Mouse (Mus musculus) kidney, embryonic 14.5 days (tissue): ENCODE results near the gene Kank3. TPM values are rescaled to one million over a fixed set of nuclear protein-coding genes. Genes with fewer than 3 reads are reported as not detected.
A peak's percentile ranks its signal among the peaks of the same experiment; 100 is the strongest.

ENCODE experiments used
- ATAC-seq: fragments of 200-750 bp; cut with Nextera tagmentation; 2 replicates; pipeline ENCODE4 v1.8.0; 2017; ENCODE audit warnings: moderate number of reproducible peaks, mild to moderate bottlenecking, moderate TSS enrichment, moderate library complexity; ENCODE audit not compliant: low FRiP score, low TSS enrichment
- H3K27ac ChIP-seq: fragments of 300-500 bp; sonication (generic); 2 replicates; pipeline ENCODE4 v1.5.1; 2014; ENCODE audit warnings: low read depth, mild to moderate bottlenecking, low read length, moderate library complexity, mixed read lengths
- H3K27me3 ChIP-seq: fragments of 300-500 bp; sonication (generic); 2 replicates; pipeline ENCODE4 v1.6.1; 2014; ENCODE audit warnings: mild to moderate bottlenecking, low read length; ENCODE audit not compliant: control insufficient read depth, insufficient read depth
- H3K36me3 ChIP-seq: fragments of 300-500 bp; sonication (generic); 2 replicates; pipeline ENCODE4 v1.6.1; 2014; ENCODE audit warnings: low read length, mixed read lengths; ENCODE audit not compliant: control insufficient read depth, insufficient read depth
- H3K4me1 ChIP-seq: fragments of 300-500 bp; sonication (generic); 2 replicates; pipeline ENCODE4 v1.6.1; 2014; ENCODE audit warnings: low read length, mixed read lengths; ENCODE audit not compliant: control insufficient read depth, insufficient read depth
- H3K4me2 ChIP-seq: fragments of 300-500 bp; sonication (generic); replicated peaks from 2 replicates; pipeline ENCODE4 v1.6.1; 2014; ENCODE audit warnings: low read depth, mild to moderate bottlenecking, low read length
- H3K4me3 ChIP-seq: fragments of 300-500 bp; sonication (generic); 2 replicates; pipeline ENCODE4 v1.5.1; 2014; ENCODE audit warnings: mild to moderate bottlenecking, low read length
- H3K9ac ChIP-seq: fragments of 300-500 bp; sonication (generic); 2 replicates; pipeline ENCODE4 v1.6.1; 2014; ENCODE audit warnings: low read depth, mild to moderate bottlenecking, low read length, moderate library complexity
- H3K9me3 ChIP-seq: fragments of 300-500 bp; sonication (generic); 2 replicates; pipeline ENCODE4 v1.6.1; 2016; ENCODE audit warnings: low read length; ENCODE audit not compliant: control insufficient read depth
- WGBS: fragments of 180-500 bp; shearing (Covaris S2); extraction: QIAGEN DNeasy Blood & Tissue Kit; methylation state at CpG from one replicate; pipeline ENCODE4 v1.1.7; 2014; 5-methylcytosine and 5-hydroxymethylcytosine counted together
- polyA plus RNA-seq: library from polyadenylated mRNA; unstranded; fragments of >200 nt; fragmentation: Nextera tagmentation; extraction: Ambion mirVana; gene quantifications from 2 replicates; pipeline ENCODE4 v1.2.1, GENCODE M21; 2014

The Kank3 gene
- polyA plus RNA-seq, 1 experiment from 2014 or later = 52.1 TPM

DNA sequence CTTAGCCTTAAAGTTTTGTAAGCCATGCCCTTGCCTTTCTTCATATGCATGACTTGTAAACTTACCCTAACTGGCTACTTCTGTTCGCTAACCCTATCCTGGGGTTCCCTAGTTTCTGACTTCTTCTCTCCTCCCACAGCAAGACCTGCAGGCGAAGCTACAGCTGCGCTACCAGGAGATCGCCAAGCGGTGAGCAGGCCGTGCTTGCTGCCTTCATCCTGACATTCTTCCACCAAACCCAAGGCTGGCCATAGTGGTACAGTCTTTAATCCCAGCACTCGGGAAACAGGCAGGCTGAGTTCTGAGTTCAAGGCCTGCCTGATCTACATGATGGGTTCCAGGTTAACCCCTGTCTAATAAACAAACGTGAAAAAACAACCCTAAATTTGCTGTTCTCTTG is 15.1 kb downstream of the Kank3 start:
- Histone ChIP-seq H3K9ac (peak overlapping the region; percentile 89; the same call in 1 of the 2 replicates), H3K9me3 (no peaks in the 10 kb centered on the region), H3K27me3 (no peaks in the 10 kb centered on the region), H3K4me1 (peaks cover 23% of the 10 kb centered on the region), H3K4me3 (peak overlapping the region; percentile 83), H3K36me3 (peaks cover 57% of the 10 kb centered on the region), H3K27ac (no peak overlapping the region), H3K4me2 (peak overlapping the region; percentile 74)
- WGBS = 83% methylated on average over 8 of the region's 8 CpGs
- ATAC-seq = no peak

DNA sequence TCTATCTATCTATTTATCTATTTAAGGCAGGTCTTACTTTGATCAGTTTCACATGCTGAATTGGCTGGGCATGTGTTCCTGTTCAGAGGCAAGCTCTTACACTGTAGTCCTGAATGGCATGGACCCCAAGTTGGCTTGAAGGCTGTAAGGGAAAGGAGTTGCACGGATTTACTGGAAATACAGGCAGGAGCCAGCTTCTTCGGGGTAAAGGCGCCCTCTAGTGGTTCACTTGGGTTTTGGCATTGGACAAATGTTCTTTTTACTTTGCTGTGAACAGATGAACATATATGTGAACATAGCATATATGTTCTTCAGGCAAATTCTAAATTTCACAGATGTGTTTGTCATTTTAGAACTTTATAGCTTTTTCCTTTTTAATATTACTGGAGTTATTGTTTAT is 16.5 kb downstream of the Kank3 start:
- H3K9me3 ChIP-seq = no peaks in the 10 kb centered on the region
- peaks cover 17% of the 10 kb centered on the region for H3K4me1 ChIP-seq
- no peak overlapping the region for H3K4me2 ChIP-seq
- no peak overlapping the region for H3K4me3 ChIP-seq
- WGBS = under 1% methylated on average over 3 of the region's 3 CpGs
- no peak overlapping the region for H3K27ac ChIP-seq
- no peak for ATAC-seq
- H3K27me3 ChIP-seq = no peaks in the 10 kb centered on the region
- peaks cover 55% of the 10 kb centered on the region for H3K36me3 ChIP-seq
- no peak overlapping the region for H3K9ac ChIP-seq

DNA sequence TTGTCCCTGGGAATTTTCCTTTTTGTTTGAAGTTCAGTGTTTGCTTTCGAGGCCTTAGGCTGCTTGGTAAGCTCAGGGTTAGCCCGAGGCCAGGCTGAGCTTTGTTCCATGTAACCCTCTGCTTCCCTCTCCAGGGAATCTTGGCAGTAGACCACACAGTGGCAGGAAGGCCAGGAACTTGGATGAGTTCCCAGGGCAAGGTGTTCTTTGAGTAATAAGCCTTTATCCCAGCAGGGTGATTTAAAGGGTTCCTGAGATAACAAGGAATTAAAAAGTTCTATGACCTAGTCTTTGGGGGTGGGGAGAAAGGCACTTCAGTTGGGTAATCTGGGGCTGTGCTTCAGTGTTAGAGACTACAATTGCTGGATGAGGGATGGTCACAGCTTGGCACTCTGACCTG is 18.6 kb downstream of the Kank3 start:
- H3K4me1 ChIP-seq = peaks cover 4% of the 10 kb centered on the region; the same call in 1 of the 2 replicates
- ATAC-seq = no peak
- no peaks in the 10 kb centered on the region for H3K9me3 ChIP-seq
- H3K9ac ChIP-seq = no peak overlapping the region
- 74% methylated on average over 2 of the region's 2 CpGs for whole genome bisulfite sequencing
- no peak overlapping the region for H3K27ac ChIP-seq
- H3K4me3 ChIP-seq = no peak overlapping the region
- peaks cover 57% of the 10 kb centered on the region for H3K36me3 ChIP-seq
- no peak overlapping the region for H3K4me2 ChIP-seq
- H3K27me3 ChIP-seq = no peaks in the 10 kb centered on the region

DNA sequence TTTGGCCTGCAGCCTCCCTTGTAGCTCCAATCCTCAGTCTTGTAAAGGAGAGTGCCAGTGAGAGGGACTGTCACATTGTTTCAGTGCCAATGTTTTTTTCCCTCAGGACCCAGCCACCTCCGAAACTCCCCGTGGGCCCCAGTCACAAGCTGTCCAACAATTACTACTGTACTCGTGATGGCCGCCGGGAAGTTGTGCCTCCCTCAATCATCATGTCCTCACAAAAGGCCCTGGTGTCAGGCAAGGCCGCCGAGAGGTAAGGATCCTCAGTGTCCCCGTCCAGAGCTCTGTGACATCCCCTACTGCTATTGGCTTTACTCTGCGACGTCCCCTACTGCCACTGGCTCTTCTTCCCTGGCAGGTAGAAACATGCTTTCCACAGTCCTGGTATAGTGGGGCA is 19.2 kb downstream of the Kank3 start:
- H3K4me3 ChIP-seq = no peak overlapping the region
- no peak overlapping the region for H3K9ac ChIP-seq
- no peak overlapping the region for H3K27ac ChIP-seq
- peaks cover 63% of the 10 kb centered on the region for H3K36me3 ChIP-seq
- no peaks in the 10 kb centered on the region for H3K9me3 ChIP-seq
- H3K4me2 ChIP-seq = no peak overlapping the region
- H3K4me1 ChIP-seq = peaks cover 4% of the 10 kb centered on the region; the same call in 1 of the 2 replicates
- no peaks in the 10 kb centered on the region for H3K27me3 ChIP-seq
- WGBS = 85% methylated on average over 10 of the region's 10 CpGs
- ATAC-seq = no peak

DNA sequence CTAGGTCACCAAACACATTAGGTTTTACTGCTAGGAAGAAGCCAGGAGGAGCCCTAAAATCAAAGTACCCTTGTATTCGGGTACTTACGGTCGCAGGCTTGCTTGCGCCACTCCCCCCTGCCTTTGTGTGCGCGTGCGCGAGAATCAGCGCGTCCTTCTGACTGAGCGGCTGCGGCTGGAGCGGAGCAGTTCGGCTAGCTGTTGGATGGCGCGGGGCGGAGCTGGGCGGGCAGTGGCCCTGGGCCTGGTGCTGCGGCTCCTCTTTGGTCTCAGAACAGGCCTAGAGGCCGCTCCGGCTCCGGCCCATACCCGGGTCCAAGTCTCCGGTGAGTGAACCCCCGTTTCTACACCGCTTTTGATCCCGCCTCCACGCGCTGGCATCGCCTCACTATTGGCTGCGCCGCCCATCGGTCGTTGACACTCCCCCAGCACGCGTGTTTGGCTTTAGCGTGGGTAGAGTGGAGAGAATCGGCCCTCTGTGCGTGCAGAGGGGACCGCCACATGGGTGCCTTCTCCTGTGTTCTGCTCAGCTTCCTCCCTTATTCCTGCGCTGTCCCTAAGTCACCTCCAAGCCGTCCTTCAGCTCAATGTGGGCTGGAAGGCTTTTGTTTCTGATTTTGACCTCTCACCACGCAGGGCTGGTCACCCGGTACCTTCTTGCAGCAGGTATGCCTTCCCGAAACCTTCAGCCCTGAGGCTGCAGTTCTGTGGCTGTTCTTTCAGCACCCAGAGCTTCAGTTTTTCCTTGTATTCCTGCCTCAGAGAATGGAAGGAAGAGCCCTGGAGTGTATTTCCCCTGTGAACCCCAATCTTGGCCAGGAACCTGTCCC is 32.9 kb downstream of the Kank3 start, which contains the start of gene Cd320:
Gene Cd320 (plus strand): TSS at position 126 of the 830 bp plus-strand sequence.
- Histone ChIP-seq H3K4me2 (peak within 1 kb of the TSS; percentile 70), H3K27ac (peak within 1 kb of the TSS; percentile 32; the same call in 1 of the 2 replicates), H3K4me1 (peaks cover 8% of the 10 kb centered on the region; the same call in 1 of the 2 replicates), H3K9me3 (no peaks in the 10 kb centered on the region), H3K4me3 (peak within 1 kb of the TSS; percentile 84), H3K27me3 (no peaks in the 10 kb centered on the region), H3K36me3 (peaks cover 12% of the 10 kb centered on the region), H3K9ac (peak within 1 kb of the TSS; percentile 73)
- peak; percentile 94 for ATAC-seq
- WGBS = under 1% methylated on average over 44 of the region's 45 CpGs

DNA sequence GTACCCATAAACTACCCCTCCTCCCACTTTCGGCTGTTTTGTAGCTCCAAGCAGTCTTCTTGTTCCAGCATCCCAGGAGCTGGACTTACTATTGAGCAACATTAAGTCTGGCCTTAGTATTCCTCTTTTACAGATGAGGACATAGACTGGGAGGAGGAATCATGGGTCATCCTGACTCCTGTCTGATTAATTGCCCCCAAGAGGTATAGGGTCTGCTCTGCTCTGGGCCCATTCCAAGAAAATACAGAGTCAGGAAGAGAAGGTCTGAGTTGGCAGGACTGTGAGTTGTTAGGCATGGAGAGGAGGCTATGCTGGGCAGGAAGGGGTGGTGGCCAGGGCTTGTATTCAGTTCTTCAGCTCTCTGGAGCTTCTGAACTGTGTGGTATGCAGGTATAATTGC is 33.9 kb downstream of the Kank3 start:
- H3K4me1 ChIP-seq = peaks cover 8% of the 10 kb centered on the region; the same call in 1 of the 2 replicates
- 56% methylated on average over 1 of the region's 1 CpGs for WGBS

DNA sequence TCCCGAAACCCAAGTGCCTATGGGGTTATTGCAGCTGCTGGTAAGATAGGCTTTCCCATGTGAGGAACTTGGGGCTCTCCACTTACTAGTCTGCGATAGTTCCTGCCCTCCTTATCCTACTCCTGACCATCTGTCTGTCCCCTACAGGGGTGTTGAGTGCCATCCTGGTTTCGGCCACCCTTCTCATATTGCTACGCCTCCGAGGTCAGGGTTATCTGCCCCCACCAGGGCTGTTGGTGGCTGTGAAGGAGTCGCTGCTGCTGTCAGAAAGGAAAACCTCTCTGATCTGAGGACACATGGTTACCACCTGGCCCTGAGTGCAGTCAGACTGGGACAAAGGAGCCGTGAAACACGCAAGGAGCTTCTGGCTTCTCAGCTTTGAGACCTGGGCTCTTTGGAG is 37.8 kb downstream of the Kank3 start:
- H3K4me2 ChIP-seq = no peak overlapping the region
- 69% methylated on average over 8 of the region's 8 CpGs for WGBS
- no peak overlapping the region for H3K9ac ChIP-seq

More for the DNA sequence above, 33.9 kb downstream of the Kank3 start:
- Histone ChIP-seq H3K4me2 (peak overlapping the region; percentile 70), H3K9me3 (no peaks in the 10 kb centered on the region), H3K9ac (no peak overlapping the region; the same call in 1 of the 2 replicates), H3K27ac (no peak overlapping the region), H3K27me3 (no peaks in the 10 kb centered on the region), H3K4me3 (peak overlapping the region; percentile 84; the same call in 1 of the 2 replicates), H3K36me3 (peaks cover 13% of the 10 kb centered on the region)
- ATAC-seq = no peak

DNA sequence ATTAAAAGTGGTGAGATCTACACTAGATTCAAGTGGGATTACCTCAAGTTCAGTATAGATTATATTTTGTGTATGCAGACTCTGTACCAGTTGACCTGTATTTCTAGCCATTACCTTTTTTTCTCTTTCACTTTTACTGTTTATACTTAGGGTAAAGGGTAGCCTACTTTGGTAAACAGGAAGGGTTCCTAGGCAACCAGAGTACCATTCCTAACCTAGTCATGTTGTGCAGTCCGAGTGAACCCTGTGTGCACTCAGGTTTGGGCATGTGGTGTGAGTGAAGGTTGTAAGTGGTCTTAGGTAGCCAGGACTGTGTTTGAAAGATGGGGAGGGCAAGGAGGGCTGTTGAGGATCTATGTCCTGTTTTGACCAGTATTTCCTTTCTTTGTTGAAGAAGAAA is 41.0 kb downstream of the Kank3 start:
- Histone ChIP-seq H3K4me3 (no peak overlapping the region), H3K27me3 (no peaks in the 10 kb centered on the region), H3K4me1 (no peaks in the 10 kb centered on the region), H3K9ac (no peak overlapping the region), H3K9me3 (no peaks in the 10 kb centered on the region; the same call in 1 of the 2 replicates), H3K27ac (no peak overlapping the region), H3K36me3 (peaks cover 18% of the 10 kb centered on the region), H3K4me2 (no peak overlapping the region)
- no peak for ATAC-seq
- 64% methylated on average over 1 of the region's 1 CpGs for WGBS

More for the DNA sequence above, 37.8 kb downstream of the Kank3 start:
- Histone ChIP-seq H3K4me3 (no peak overlapping the region), H3K27me3 (no peaks in the 10 kb centered on the region), H3K36me3 (peaks cover 18% of the 10 kb centered on the region), H3K27ac (no peak overlapping the region), H3K9me3 (no peaks in the 10 kb centered on the region), H3K4me1 (peaks cover 8% of the 10 kb centered on the region; the same call in 1 of the 2 replicates)
- no peak for ATAC-seq

DNA sequence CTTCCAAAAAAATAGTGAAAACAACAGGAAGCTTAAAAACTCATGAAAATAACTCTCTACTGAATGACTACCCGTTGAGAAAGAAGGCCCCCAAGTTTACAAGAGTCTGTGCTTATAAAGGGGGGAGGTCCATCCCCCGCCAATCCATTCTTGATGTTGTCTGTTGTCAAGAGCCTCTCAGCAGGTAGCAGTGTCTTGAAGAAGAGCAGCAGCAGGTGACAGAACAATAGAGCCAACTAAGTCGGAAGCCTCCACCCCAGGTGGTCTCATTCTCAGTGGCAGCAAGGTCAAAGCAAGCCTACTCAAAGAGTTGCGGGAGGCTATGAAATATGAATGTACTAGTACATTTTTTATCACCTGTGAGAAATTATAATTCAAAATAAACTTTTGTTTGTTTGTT is 47.5 kb downstream of the Kank3 start:
- Histone ChIP-seq H3K4me3 (no peak overlapping the region), H3K27ac (no peak overlapping the region), H3K27me3 (no peaks in the 10 kb centered on the region), H3K9me3 (no peaks in the 10 kb centered on the region; the same call in 1 of the 2 replicates), H3K9ac (no peak overlapping the region), H3K4me2 (no peak overlapping the region), H3K36me3 (no peaks in the 10 kb centered on the region), H3K4me1 (no peaks in the 10 kb centered on the region)
- no peak for ATAC-seq
- WGBS = 82% methylated on average over 4 of the region's 4 CpGs
